Mouse (Mus musculus): Measurements from ENCODE around the gene Camta1.

DNA sequence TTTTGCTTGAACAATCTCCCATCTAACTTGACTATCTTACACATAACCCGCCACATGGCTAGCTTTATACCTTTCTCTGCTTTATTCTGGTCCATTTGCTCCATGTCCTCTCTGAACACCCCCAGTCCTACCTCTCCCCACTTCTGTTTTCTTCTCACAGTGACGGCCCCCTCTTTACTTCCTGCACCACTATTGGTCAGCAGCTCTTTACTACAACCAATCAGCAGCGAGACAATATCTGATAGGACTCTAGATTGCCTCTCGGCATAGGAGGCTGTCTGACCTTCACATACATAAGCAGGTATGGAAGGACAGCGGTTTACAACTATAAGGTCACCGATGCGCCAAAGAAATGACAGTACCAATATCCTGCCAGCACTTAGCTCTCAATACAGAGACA lies 825.2 kb downstream of the Camta1 start:
- no peak for TF ChIP-seq CHD2 (IDR thresholded peaks at IDR 0.05; ENCODE audit: low read depth, low read length)
- no peak for TF ChIP-seq ZNF384 (IDR thresholded peaks at IDR 0.05; ENCODE audit: low read depth, low read length)
- no peak for TF ChIP-seq ZC3H11A (IDR thresholded peaks at IDR 0.05; ENCODE audit: borderline replicate concordance, low read depth, low read length)
- TF ChIP-seq MAFK (IDR thresholded peaks at IDR 0.05; ENCODE audit: insufficient read depth, low read depth, low read length) = no peak
- TF ChIP-seq HCFC1 (IDR thresholded peaks at IDR 0.05; ENCODE audit: borderline replicate concordance, insufficient read depth, low read length) = no peak

Data from ES-E14 (cell line).